Comparison of ENCODE assay signal across 12 mouse cellular contexts in genomic region chr1:155245516-155245915, GRCm38 (mm10). TPM values are rescaled to one million over a fixed set of nuclear protein-coding genes. Genes with fewer than 3 reads are reported as not detected.
DNase-seq lines count a peak whose midpoint lies in the region; ATAC-seq and TF ChIP-seq lines count a peak whose summit lies in the region.
"Had no signal": no experiment of that assay in that cellular context is flagged by ENCODE, and none has a peak within 500 bp of the region (broad histone marks: within the 10 kb centered on the region; RNA-seq: fewer than 3 reads in every experiment).

No protein-coding gene starts in this region.

- WGBS in forebrain, embryonic 10.5 days: 69% methylated on average over 7 of the region's 7 CpGs
- WGBS in forebrain, embryonic 13.5 days: 66% methylated on average over 7 of the region's 7 CpGs
- 73% methylated on average over 7 of the region's 7 CpGs for WGBS in lung, embryonic 15.5 days
- 62% methylated on average over 7 of the region's 7 CpGs for WGBS in heart, postnatal 0 days
- 58% methylated on average over 7 of the region's 7 CpGs for WGBS in limb, embryonic 14.5 days

- DNase-seq in forebrain, embryonic 10.5 days (ENCODE audit: extremely low spot score, low spot score): no peak
- DNase-seq in lung, postnatal 36 days: no peak
- DNase-seq in heart, postnatal 0 days (ENCODE audit: low spot score): no peak
- DNase-seq in limb, embryonic 14.5 days (ENCODE audit: low spot score): no peak
- DNase-seq in cerebellum, postnatal 36 days: no peak
- DNase-seq: forebrain, postnatal 0 days; spleen, adult 18-20 months had no signal

- no peak for ATAC-seq in forebrain, embryonic 13.5 days
- ATAC-seq in lung, embryonic 15.5 days (ENCODE audit: borderline replicate concordance, extremely low read depth, low FRiP score, low TSS enrichment): no peak
- no peak for ATAC-seq in heart, postnatal 0 days (ENCODE audit: insufficient read depth, low read depth)
- no peak for ATAC-seq in limb, embryonic 14.5 days (ENCODE audit: low FRiP score, low read depth)
- ATAC-seq in monocyte, adult 5-6 weeks (replicated peaks; ENCODE audit: insufficient number of reproducible peaks, low FRiP score, low TSS enrichment, poor library complexity, severe bottlenecking): no peak
- ATAC-seq: hindbrain, postnatal 0 days had no signal

- no peak for TF ChIP-seq EP300 in heart, postnatal 0 days (IDR thresholded peaks at IDR 0.05; ENCODE audit: low read depth)

- H3K36me3 ChIP-seq in forebrain, embryonic 10.5 days (replicated peaks): peaks cover 17% of the 10 kb centered on the region
- H3K36me3 ChIP-seq in forebrain, embryonic 13.5 days (ENCODE audit: poor library complexity, severe bottlenecking): no peaks in the 10 kb centered on the region
- H3K36me3 ChIP-seq in lung, embryonic 15.5 days: 0 out of 2 replicates have a peak, but pooled peaks cover 3% of the 10 kb centered on the region
- H3K36me3 ChIP-seq in heart, postnatal 0 days (replicated peaks; ENCODE audit: control insufficient read depth, insufficient read depth, low read length): peaks cover 16% of the 10 kb centered on the region
- H3K36me3 ChIP-seq in limb, embryonic 14.5 days (ENCODE audit: control insufficient read depth, insufficient read depth, low read length): peaks cover 17% of the 10 kb centered on the region
- H3K36me3 ChIP-seq: neural tube, embryonic 12.5 days had no signal

- H3K9me3 ChIP-seq in forebrain, embryonic 10.5 days: no peaks in the 10 kb centered on the region
- H3K9me3 ChIP-seq in forebrain, embryonic 13.5 days (replicated peaks): no peaks in the 10 kb centered on the region
- H3K9me3 ChIP-seq in lung, embryonic 15.5 days: no peaks in the 10 kb centered on the region
- H3K9me3 ChIP-seq in heart, postnatal 0 days (replicated peaks; ENCODE audit: control insufficient read depth, low read length): no peaks in the 10 kb centered on the region
- H3K9me3 ChIP-seq in limb, embryonic 14.5 days (ENCODE audit: control insufficient read depth, low read length): no peaks in the 10 kb centered on the region
- H3K9me3 ChIP-seq: neural tube, embryonic 12.5 days had no signal

- no peak for TF ChIP-seq POLR2A in limb, embryonic 14.5 days (IDR thresholded peaks at IDR 0.05; ENCODE audit: borderline replicate concordance, extremely low read depth, insufficient read depth, insufficient read length)

- peaks cover 67% of the 10 kb centered on the region for H3K27me3 ChIP-seq in forebrain, embryonic 10.5 days (ENCODE audit: poor library complexity, severe bottlenecking)
- H3K27me3 ChIP-seq in forebrain, embryonic 13.5 days: peaks cover 25% of the 10 kb centered on the region
- H3K27me3 ChIP-seq in lung, embryonic 15.5 days: peaks cover 30% of the 10 kb centered on the region
- no peaks in the 10 kb centered on the region for H3K27me3 ChIP-seq in heart, postnatal 0 days (ENCODE audit: control insufficient read depth, insufficient read depth, low read length)
- H3K27me3 ChIP-seq in limb, embryonic 14.5 days (ENCODE audit: control insufficient read depth, insufficient read depth, low read length): no peaks in the 10 kb centered on the region

- peak overlapping the region; percentile 68; the same call in 1 of the 2 replicates for H3K4me3 ChIP-seq in forebrain, embryonic 10.5 days
- H3K4me3 ChIP-seq in forebrain, embryonic 13.5 days: no peak overlapping the region
- H3K4me3 ChIP-seq in lung, embryonic 15.5 days: peak overlapping the region; percentile 62; the same call in 1 of the 2 replicates
- H3K4me3 ChIP-seq in heart, postnatal 0 days (ENCODE audit: low read depth, low read length): peak overlapping the region; percentile 74
- H3K4me3 ChIP-seq in limb, embryonic 14.5 days (replicated peaks; ENCODE audit: low read length): peak overlapping the region; percentile 71

- peaks cover 32% of the 10 kb centered on the region for H3K4me1 ChIP-seq in forebrain, embryonic 10.5 days
- H3K4me1 ChIP-seq in forebrain, embryonic 13.5 days: peaks cover 13% of the 10 kb centered on the region
- peaks cover 10% of the 10 kb centered on the region; the same call in 1 of the 2 replicates for H3K4me1 ChIP-seq in lung, embryonic 15.5 days
- peaks cover 22% of the 10 kb centered on the region for H3K4me1 ChIP-seq in heart, postnatal 0 days (ENCODE audit: control insufficient read depth, insufficient read depth)
- peaks cover 10% of the 10 kb centered on the region for H3K4me1 ChIP-seq in limb, embryonic 14.5 days (ENCODE audit: control insufficient read depth, insufficient read depth, low read length)

- H3K4me2 ChIP-seq in forebrain, embryonic 13.5 days: no peak overlapping the region
- H3K4me2 ChIP-seq in lung, embryonic 15.5 days: peak overlapping the region; percentile 92; the same call in 1 of the 2 replicates
- peak overlapping the region; percentile 85 for H3K4me2 ChIP-seq in heart, postnatal 0 days (ENCODE audit: low read depth, low read length)
- peak overlapping the region; percentile 72 for H3K4me2 ChIP-seq in limb, embryonic 14.5 days (replicated peaks; ENCODE audit: low read depth, low read length, severe bottlenecking)

- H3K9ac ChIP-seq in forebrain, embryonic 13.5 days: no peak overlapping the region
- no peak overlapping the region for H3K9ac ChIP-seq in lung, embryonic 15.5 days
- H3K9ac ChIP-seq in heart, postnatal 0 days (replicated peaks; ENCODE audit: low read depth, low read length): peak overlapping the region; percentile 92
- H3K9ac ChIP-seq in limb, embryonic 14.5 days (ENCODE audit: low read depth, low read length, severe bottlenecking): peak overlapping the region; percentile 98

- no peak for TF ChIP-seq CTCF in heart, postnatal 0 days (IDR thresholded peaks at IDR 0.05; ENCODE audit: low read depth)

- H3K27ac ChIP-seq in forebrain, embryonic 10.5 days: no peak overlapping the region
- no peak overlapping the region for H3K27ac ChIP-seq in forebrain, embryonic 13.5 days
- no peak overlapping the region for H3K27ac ChIP-seq in lung, embryonic 15.5 days
- peak overlapping the region; percentile 97 for H3K27ac ChIP-seq in heart, postnatal 0 days (ENCODE audit: low read depth)
- H3K27ac ChIP-seq in limb, embryonic 14.5 days (replicated peaks; ENCODE audit: low read depth, low read length): no peak overlapping the region
- H3K27ac ChIP-seq: neural tube, embryonic 12.5 days had no signal

RNA-seq across cellular contexts. Expression of gene BC034090, which starts 1.3 kb away (rescaled TPM):
- polyA plus RNA-seq in forebrain, embryonic 10.5 days (2016; fragmentation: Nextera tagmentation; extraction: Ambion mirVana): 3.6 and 4.4 TPM in 2 replicates
- polyA plus RNA-seq in forebrain, embryonic 13.5 days (2015; fragmentation: Nextera tagmentation; extraction: Ambion mirVana): 2.5 and 3.4 TPM in 2 replicates
- 4.0 and 4.2 TPM in 2 replicates for polyA plus RNA-seq in lung, embryonic 15.5 days (2015; fragmentation: Nextera tagmentation; extraction: Ambion mirVana)
- 45.1 and 82.1 TPM in 2 replicates for total RNA-seq in heart, postnatal 0 days (2014; rRNA removed; ENCODE audit: low replicate concordance)
- polyA plus RNA-seq in heart, postnatal 0 days (2015; fragmentation: Nextera tagmentation; extraction: Ambion mirVana): 9.5 and 9.7 TPM in 2 replicates
- polyA plus RNA-seq in limb, embryonic 14.5 days (2012; rRNA removed): 28.0 and 31.4 TPM in 2 replicates
- polyA plus RNA-seq in limb, embryonic 14.5 days (2014; fragmentation: Nextera tagmentation; extraction: Ambion mirVana): 5.6 and 6.7 TPM in 2 replicates
- total RNA-seq in monocyte, adult 5-6 weeks (2017): 0.48 TPM in 1 of 3 replicates, not detected in the others

Comparison
In these comparisons a context has a peak if more than half of its experiments do, and no peak if none do; other contexts are left out.
1. H3K9ac ChIP-seq: peak in heart, postnatal 0 days (single experiment) and limb, embryonic 14.5 days (single experiment); none in forebrain, embryonic 13.5 days (single experiment) and lung, embryonic 15.5 days (single experiment).